Mouse (Mus musculus): Measurements from ENCODE around the gene Exosc7. TPM values are rescaled to one million over a fixed set of nuclear protein-coding genes. Genes with fewer than 3 reads are reported as not detected.

Gene Exosc7
- polyA plus RNA-seq, 1 experiment from 2014 or later = 97.0 TPM

- H3K27me3 ChIP-seq = no peaks in the 10 kb centered on the region
- no peak overlapping the region for H3K4me2 ChIP-seq (replicated peaks)
- H3K27ac ChIP-seq = no peak overlapping the region
- 73% methylated on average over 3 of the region's 3 CpGs for WGBS
- H3K4me1 ChIP-seq = no peaks in the 10 kb centered on the region
- no peak overlapping the region for H3K9ac ChIP-seq
- no peak for ATAC-seq (ENCODE audit: low FRiP score, low read depth)
- no peak overlapping the region for H3K4me3 ChIP-seq
- H3K36me3 ChIP-seq = no peaks in the 10 kb centered on the region
- no peaks in the 10 kb centered on the region for H3K9me3 ChIP-seq
Observed at GRCm38 (mm10) chr9:123165781-123166443, 52.9 kb downstream of the Exosc7 start.

GRCm38 (mm10) chr9:123173760-123174159 is 60.7 kb downstream of the Exosc7 start:
- Histone ChIP-seq H3K27ac (no peak overlapping the region), H3K27me3 (no peaks in the 10 kb centered on the region), H3K9ac (no peak overlapping the region), H3K36me3 (no peaks in the 10 kb centered on the region), H3K9me3 (no peaks in the 10 kb centered on the region), H3K4me2 (replicated peaks) (no peak overlapping the region), H3K4me3 (no peak overlapping the region), H3K4me1 (no peaks in the 10 kb centered on the region)
- 90% methylated on average over 6 of the region's 6 CpGs for WGBS
- no peak for ATAC-seq (ENCODE audit: low FRiP score, low read depth)

- H3K36me3 ChIP-seq = no peaks in the 10 kb centered on the region
- ATAC-seq (ENCODE audit: low FRiP score, low read depth) = no peak
- H3K27ac ChIP-seq = no peak overlapping the region
- no peaks in the 10 kb centered on the region for H3K9me3 ChIP-seq
- 55% methylated on average over 4 of the region's 4 CpGs for WGBS
- no peak overlapping the region for H3K4me3 ChIP-seq
- H3K4me2 ChIP-seq (replicated peaks) = no peak overlapping the region
- no peaks in the 10 kb centered on the region for H3K4me1 ChIP-seq
- H3K27me3 ChIP-seq = no peaks in the 10 kb centered on the region
- no peak overlapping the region for H3K9ac ChIP-seq
Observed at GRCm38 (mm10) chr9:123174356-123174755, 61.3 kb downstream of the Exosc7 start.

- no peak for ATAC-seq (ENCODE audit: low FRiP score, low read depth)
- Histone ChIP-seq H3K4me1 (no peaks in the 10 kb centered on the region), H3K4me2 (replicated peaks) (no peak overlapping the region), H3K36me3 (no peaks in the 10 kb centered on the region), H3K27ac (no peak overlapping the region), H3K27me3 (no peaks in the 10 kb centered on the region), H3K9ac (no peak overlapping the region), H3K9me3 (no peaks in the 10 kb centered on the region), H3K4me3 (no peak overlapping the region)
- 88% methylated on average over 9 of the region's 9 CpGs for WGBS
Observed at GRCm38 (mm10) chr9:123177380-123178048, 64.5 kb downstream of the Exosc7 start.

GRCm38 (mm10) chr9:123180003-123180402 is 67.0 kb downstream of the Exosc7 start:
- H3K9me3 ChIP-seq = no peaks in the 10 kb centered on the region
- H3K4me2 ChIP-seq (replicated peaks) = no peak overlapping the region
- WGBS = 91% methylated on average over 6 of the region's 6 CpGs
- H3K27ac ChIP-seq = no peak overlapping the region
- H3K4me1 ChIP-seq = no peaks in the 10 kb centered on the region
- no peaks in the 10 kb centered on the region for H3K36me3 ChIP-seq
- ATAC-seq (ENCODE audit: low FRiP score, low read depth) = no peak
- H3K27me3 ChIP-seq = no peaks in the 10 kb centered on the region
- no peak overlapping the region for H3K9ac ChIP-seq
- no peak overlapping the region for H3K4me3 ChIP-seq

- no peaks in the 10 kb centered on the region for H3K36me3 ChIP-seq
- no peak overlapping the region for H3K4me2 ChIP-seq (replicated peaks)
- H3K4me1 ChIP-seq = no peaks in the 10 kb centered on the region
- no peak for ATAC-seq (ENCODE audit: low FRiP score, low read depth)
- no peaks in the 10 kb centered on the region for H3K27me3 ChIP-seq
- no peaks in the 10 kb centered on the region for H3K9me3 ChIP-seq
- WGBS = 75% methylated on average over 8 of the region's 8 CpGs
- no peak overlapping the region for H3K4me3 ChIP-seq
- no peak overlapping the region for H3K9ac ChIP-seq
- H3K27ac ChIP-seq = no peak overlapping the region
Observed at GRCm38 (mm10) chr9:123183226-123183625, 70.2 kb downstream of the Exosc7 start.

- H3K36me3 ChIP-seq = no peaks in the 10 kb centered on the region
- H3K27me3 ChIP-seq = no peaks in the 10 kb centered on the region
- H3K4me2 ChIP-seq (replicated peaks) = no peak overlapping the region
- no peaks in the 10 kb centered on the region for H3K9me3 ChIP-seq
- no peak overlapping the region for H3K9ac ChIP-seq
- whole genome bisulfite sequencing = 59% methylated on average over 2 of the region's 2 CpGs
- H3K4me3 ChIP-seq = no peak overlapping the region
- no peak overlapping the region for H3K27ac ChIP-seq
- H3K4me1 ChIP-seq = no peaks in the 10 kb centered on the region
- ATAC-seq (ENCODE audit: low FRiP score, low read depth) = no peak
Observed at GRCm38 (mm10) chr9:123185546-123185945, 72.5 kb downstream of the Exosc7 start.

Other genes with a start within 250 kb of the Exosc7 start
- gene Zfp445, start 247.2 kb upstream of the Exosc7 start, polyA plus RNA-seq (2015; fragmentation: Nextera tagmentation; extraction: Ambion mirVana) = 75.2 and 88.0 TPM in 2 replicates
- gene Zkscan7, start 227.5 kb upstream of the Exosc7 start, polyA plus RNA-seq (2015; fragmentation: Nextera tagmentation; extraction: Ambion mirVana) = 3.7 and 4.9 TPM in 2 replicates
- gene Zfp105, start 190.1 kb upstream of the Exosc7 start, polyA plus RNA-seq (2015; fragmentation: Nextera tagmentation; extraction: Ambion mirVana) = 29.6 and 32.2 TPM in 2 replicates
- 33.5 and 33.7 TPM in 2 replicates for gene 1110059G10Rik, start 162.2 kb upstream of the Exosc7 start, polyA plus RNA-seq (2015; fragmentation: Nextera tagmentation; extraction: Ambion mirVana)
- gene Kif15, start 162.2 kb upstream of the Exosc7 start, polyA plus RNA-seq (2015; fragmentation: Nextera tagmentation; extraction: Ambion mirVana) = 58.2 and 63.6 TPM in 2 replicates
- 21.0 and 23.3 TPM in 2 replicates for gene Tmem42, start 91.9 kb upstream of the Exosc7 start, polyA plus RNA-seq (2015; fragmentation: Nextera tagmentation; extraction: Ambion mirVana)
- 0.78 and 0.88 TPM in 2 replicates for gene Tgm4, start 78.5 kb upstream of the Exosc7 start, polyA plus RNA-seq (2015; fragmentation: Nextera tagmentation; extraction: Ambion mirVana)
- 68.5 and 70.2 TPM in 2 replicates for gene Zdhhc3, start within 50 bp of the Exosc7 start, polyA plus RNA-seq (2015; fragmentation: Nextera tagmentation; extraction: Ambion mirVana)
- gene Clec3b, start 37.7 kb downstream of the Exosc7 start, polyA plus RNA-seq (2015; fragmentation: Nextera tagmentation; extraction: Ambion mirVana) = 0.24 and 0.32 TPM in 2 replicates
- 4.8 and 5.3 TPM in 2 replicates for gene Cdcp1, start 102.8 kb downstream of the Exosc7 start, polyA plus RNA-seq (2015; fragmentation: Nextera tagmentation; extraction: Ambion mirVana)
- 15.3 and 18.8 TPM in 2 replicates for gene Tmem158, start 147.5 kb downstream of the Exosc7 start, polyA plus RNA-seq (2015; fragmentation: Nextera tagmentation; extraction: Ambion mirVana)

All from limb, embryonic 13.5 days (tissue).